Mouse (Mus musculus) heart, postnatal 0 days (tissue): ENCODE measurements at regions not wholly inside any gene's neighbourhood (a gene's known extent, or its start where the extent isn't known, plus 50 kb on each side); places are given as distances from the start of the nearest gene placed in this dataset.

ENCODE experiments used
- ATAC-seq: fragments of 200-750 bp; cut with Nextera tagmentation; 2 replicates; pipeline ENCODE4 v1.8.0; 2017; ENCODE audit warnings: low read depth, moderate number of reproducible peaks, moderate library complexity; ENCODE audit not compliant: insufficient read depth
- DNase-seq: peaks from one replicate; pipeline ENCODE4 v3.0.0-alpha.2; 2016; ENCODE audit warnings: low spot score
- H3K27ac ChIP-seq: fragments of 300-500 bp; sonication (generic); 2 replicates; pipeline ENCODE4 v1.5.1; 2014; ENCODE audit warnings: low read depth, mild to moderate bottlenecking
- H3K27me3 ChIP-seq: fragments of 300-500 bp; sonication (generic); 2 replicates; pipeline ENCODE4 v1.6.1; 2014; ENCODE audit warnings: low read length, mixed read lengths; ENCODE audit not compliant: control insufficient read depth, insufficient read depth
- H3K36me3 ChIP-seq: fragments of 300-500 bp; sonication (generic); replicated peaks from 2 replicates; pipeline ENCODE4 v1.6.1; 2014; ENCODE audit warnings: low read length, mixed read lengths; ENCODE audit not compliant: control insufficient read depth, insufficient read depth
- H3K4me1 ChIP-seq: fragments of 300-500 bp; sonication (generic); 2 replicates; pipeline ENCODE4 v1.6.1; 2014; ENCODE audit warnings: antibody characterized with exemption; ENCODE audit not compliant: control insufficient read depth, insufficient read depth
- H3K4me2 ChIP-seq: fragments of 300-500 bp; sonication (generic); 2 replicates; pipeline ENCODE4 v1.6.1; 2014; ENCODE audit warnings: low read depth, mild to moderate bottlenecking, low read length, moderate library complexity
- H3K4me3 ChIP-seq: fragments of 300-500 bp; sonication (generic); 2 replicates; pipeline ENCODE4 v1.5.1; 2014; ENCODE audit warnings: low read depth, low read length
- H3K9ac ChIP-seq: fragments of 300-500 bp; sonication (generic); replicated peaks from 2 replicates; pipeline ENCODE4 v1.6.1; 2014; ENCODE audit warnings: low read depth, low read length, mixed read lengths
- H3K9me3 ChIP-seq: fragments of 300-500 bp; sonication (generic); replicated peaks from 2 replicates; pipeline ENCODE4 v1.6.1; 2016; ENCODE audit warnings: low read length; ENCODE audit not compliant: control insufficient read depth
- CTCF ChIP-seq: IDR thresholded peaks from 2 replicates; pipeline ENCODE4 v1.5.1; 2016; ENCODE audit warnings: antibody characterized with exemption, control low read depth, low read depth
- EP300 ChIP-seq: IDR thresholded peaks from 2 replicates; pipeline ENCODE4 v1.6.1; 2016; ENCODE audit warnings: antibody characterized with exemption, low read depth
- WGBS: fragments of 180-500 bp; shearing (Covaris S2); extraction: QIAGEN DNeasy Blood & Tissue Kit; methylation state at CpG from one replicate; pipeline ENCODE4 v1.1.7; 2014; 5-methylcytosine and 5-hydroxymethylcytosine counted together

GRCm38 (mm10) chr2:178854760-178855159 is 424.4 kb downstream of the Cdh26 start:
- no peak for TF ChIP-seq CTCF
- TF ChIP-seq EP300 = no peak
- no peaks in the 10 kb centered on the region for H3K9me3 ChIP-seq
- H3K4me1 ChIP-seq = no peaks in the 10 kb centered on the region
- no peak overlapping the region for H3K9ac ChIP-seq
- no peak for DNase-seq
- no peak overlapping the region for H3K4me3 ChIP-seq
- no peak for ATAC-seq
- H3K27me3 ChIP-seq = no peaks in the 10 kb centered on the region
- H3K27ac ChIP-seq = no peak overlapping the region
- H3K36me3 ChIP-seq = no peaks in the 10 kb centered on the region
- 39% methylated on average over 2 of the region's 2 CpGs for WGBS
- no peak overlapping the region for H3K4me2 ChIP-seq

DNA sequence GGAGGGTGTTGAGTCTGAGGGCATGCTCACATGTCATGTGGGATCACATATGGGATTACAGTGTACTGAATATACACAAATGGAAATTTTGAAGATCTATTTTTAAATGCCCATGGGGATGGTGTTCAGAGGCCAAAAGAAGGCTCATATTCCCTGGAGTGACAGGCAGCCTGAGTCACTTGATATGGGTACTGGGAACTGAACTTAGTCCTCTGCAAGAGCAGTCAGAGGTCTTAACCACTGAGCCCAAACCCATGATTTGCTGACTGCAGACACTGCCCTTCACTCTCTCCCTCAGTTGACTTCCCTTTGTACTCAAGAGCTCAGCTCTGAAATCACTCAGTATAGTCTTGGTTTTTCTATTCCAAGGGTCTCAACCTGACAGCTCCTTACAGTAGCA is 432.3 kb downstream of the Cdh26 start:
- Histone ChIP-seq H3K9me3 (no peaks in the 10 kb centered on the region), H3K4me2 (no peak overlapping the region), H3K36me3 (no peaks in the 10 kb centered on the region), H3K4me1 (no peaks in the 10 kb centered on the region), H3K27me3 (no peaks in the 10 kb centered on the region), H3K9ac (no peak overlapping the region), H3K4me3 (no peak overlapping the region), H3K27ac (no peak overlapping the region)
- ATAC-seq = no peak
- no peak for DNase-seq
- no peak for TF ChIP-seq CTCF
- no peak for TF ChIP-seq EP300

DNA sequence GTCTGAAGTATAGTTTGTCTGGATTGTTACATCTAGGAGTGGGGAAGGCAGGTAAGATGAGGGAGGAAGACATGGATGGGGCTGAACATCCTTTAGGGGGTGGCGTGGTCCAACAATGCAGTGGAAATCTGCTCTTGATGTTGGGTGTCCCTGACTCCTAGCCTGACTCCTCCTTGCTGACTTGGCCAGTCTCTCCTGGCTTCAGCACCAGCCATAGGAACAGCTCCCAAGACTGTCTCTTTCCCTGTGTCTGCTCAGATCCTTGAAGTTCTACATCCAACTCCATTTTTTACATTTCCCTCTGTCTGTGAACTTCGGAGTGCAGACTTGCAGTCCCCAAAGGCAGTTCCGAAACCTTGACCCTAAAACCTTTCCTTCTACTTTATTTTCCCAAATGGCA is 436.8 kb downstream of the Cdh26 start:
- Histone ChIP-seq H3K9ac (no peak overlapping the region), H3K4me3 (no peak overlapping the region), H3K4me1 (no peaks in the 10 kb centered on the region), H3K27me3 (no peaks in the 10 kb centered on the region), H3K27ac (no peak overlapping the region), H3K9me3 (no peaks in the 10 kb centered on the region), H3K36me3 (no peaks in the 10 kb centered on the region), H3K4me2 (no peak overlapping the region)
- 36% methylated on average over 3 of the region's 3 CpGs for WGBS
- TF ChIP-seq EP300 (no peak), CTCF (no peak)
- ATAC-seq = no peak
- DNase-seq = peak; percentile 13

DNA sequence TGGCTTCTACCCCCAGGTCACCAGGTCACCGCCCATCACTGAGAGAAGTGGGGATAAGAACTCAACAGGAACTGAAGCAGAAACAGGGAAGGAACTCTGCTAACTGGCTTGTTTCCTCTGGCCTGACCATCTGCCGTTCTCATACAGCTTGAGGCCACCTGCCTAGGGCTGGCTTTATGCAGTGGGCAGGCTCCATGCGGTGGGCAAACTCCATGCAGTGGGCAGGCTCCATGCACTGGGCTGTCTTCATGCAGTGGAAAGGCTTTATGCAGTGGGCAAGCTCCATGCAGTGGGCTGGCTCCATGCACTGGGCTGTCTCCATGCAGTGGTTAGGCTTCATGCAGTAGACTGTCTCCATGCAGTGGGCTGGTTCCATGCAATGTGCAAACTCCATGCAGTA is 438.8 kb downstream of the Cdh26 start:
- Histone ChIP-seq H3K4me2 (no peak overlapping the region), H3K36me3 (no peaks in the 10 kb centered on the region), H3K9ac (no peak overlapping the region), H3K27me3 (no peaks in the 10 kb centered on the region), H3K4me1 (no peaks in the 10 kb centered on the region), H3K27ac (no peak overlapping the region), H3K9me3 (no peaks in the 10 kb centered on the region), H3K4me3 (no peak overlapping the region)
- WGBS = 71% methylated on average over 3 of the region's 3 CpGs
- TF ChIP-seq EP300 (no peak), CTCF (no peak)
- ATAC-seq (no peak), DNase-seq (no peak)

GRCm38 (mm10) chr2:178878436-178878835 is 448.1 kb downstream of the Cdh26 start:
- Histone ChIP-seq H3K4me2 (no peak overlapping the region), H3K9me3 (no peaks in the 10 kb centered on the region), H3K4me3 (no peak overlapping the region), H3K9ac (no peak overlapping the region), H3K27ac (no peak overlapping the region), H3K4me1 (no peaks in the 10 kb centered on the region), H3K27me3 (no peaks in the 10 kb centered on the region), H3K36me3 (no peaks in the 10 kb centered on the region)
- DNase-seq (no peak), ATAC-seq (no peak)
- TF ChIP-seq EP300 (no peak), CTCF (no peak)
- WGBS = 91% methylated on average over 12 of the region's 12 CpGs

- Histone ChIP-seq H3K4me1 (no peaks in the 10 kb centered on the region), H3K36me3 (no peaks in the 10 kb centered on the region), H3K27ac (no peak overlapping the region), H3K9me3 (no peaks in the 10 kb centered on the region), H3K9ac (no peak overlapping the region), H3K4me2 (no peak overlapping the region), H3K27me3 (no peaks in the 10 kb centered on the region), H3K4me3 (no peak overlapping the region)
- ATAC-seq = no peak; the same call in 1 of the 2 replicates
- TF ChIP-seq CTCF = peak; percentile 57
- TF ChIP-seq EP300 = no peak
- peak; percentile 28 for DNase-seq
- WGBS = 44% methylated on average over 5 of the region's 5 CpGs
Measured at GRCm38 (mm10) chr2:178885686-178886085, 455.4 kb downstream of the Cdh26 start.
